Mouse (Mus musculus) testis, postnatal 10 days (tissue): ENCODE measurements around the gene Gm4869.
A peak's percentile ranks its signal among the peaks of the same experiment; 100 is the strongest.
"Not testable (repeated sequence)": the region's sequence is repeated elsewhere in the genome, so short reads cannot be mapped to it uniquely, and the experiment has no call there.

ENCODE experiments used
- DNase-seq: peaks from one replicate; pipeline ENCODE4 v3.0.0; 2021; ENCODE audit warnings: low spot score

Gm4869 gene

GRCm38 (mm10) chr5:140445345-140445744 lies at the start of gene Gm4869:
Gm4869 (plus strand) TSS chr5:140445645.
- no peak for DNase-seq

GRCm38 (mm10) chr5:140396166-140396940 lies 49.1 kb upstream of the Gm4869 start:
- DNase-seq = peak; percentile 60

GRCm38 (mm10) chr5:140402640-140403270 lies 42.7 kb upstream of the Gm4869 start:
- no peak for DNase-seq

- DNase-seq = no peak
These were observed 40.3 kb upstream of the Gm4869 start for GRCm38 (mm10) chr5:140405126-140405525.

- no peak for DNase-seq
These were observed 38.8 kb upstream of the Gm4869 start for GRCm38 (mm10) chr5:140406666-140407065.

- no peak for DNase-seq
These were observed 36.6 kb upstream of the Gm4869 start for GRCm38 (mm10) chr5:140408801-140409200.

GRCm38 (mm10) chr5:140411339-140411738 lies 34.1 kb upstream of the Gm4869 start:
- DNase-seq = peak; percentile 80

GRCm38 (mm10) chr5:140414647-140415046 lies 30.8 kb upstream of the Gm4869 start:
- DNase-seq = no peak

- DNase-seq = no peak
These were observed 27.3 kb upstream of the Gm4869 start for GRCm38 (mm10) chr5:140418106-140418488.

- DNase-seq = peak; percentile 91
These were observed 26.7 kb upstream of the Gm4869 start, which contains the start of gene Eif3b for GRCm38 (mm10) chr5:140418489-140419441. Eif3b (plus strand) TSS chr5:140419328.

GRCm38 (mm10) chr5:140419442-140420080 lies 25.9 kb upstream of the Gm4869 start:
- DNase-seq = no peak

- no peak for DNase-seq
These were observed 24.8 kb upstream of the Gm4869 start for GRCm38 (mm10) chr5:140420616-140421015.

- DNase-seq = no peak
These were observed 20.2 kb upstream of the Gm4869 start for GRCm38 (mm10) chr5:140425016-140425783.

GRCm38 (mm10) chr5:140439117-140439516 lies 6.3 kb upstream of the Gm4869 start:
- not testable (repeated sequence) for DNase-seq

GRCm38 (mm10) chr5:140441406-140441805 lies 4.0 kb upstream of the Gm4869 start:
- no peak for DNase-seq

- DNase-seq = no peak
These were observed 1.4 kb upstream of the Gm4869 start for GRCm38 (mm10) chr5:140444012-140444411.

- no peak for DNase-seq
These were observed 609 bp downstream of the Gm4869 start for GRCm38 (mm10) chr5:140446054-140446453.

GRCm38 (mm10) chr5:140454488-140454887 lies 9.0 kb downstream of the Gm4869 start:
- DNase-seq = no peak

- DNase-seq = no peak
These were observed 10.0 kb downstream of the Gm4869 start for GRCm38 (mm10) chr5:140455466-140455865.

GRCm38 (mm10) chr5:140461476-140461875 lies 16.0 kb downstream of the Gm4869 start:
- no peak for DNase-seq

GRCm38 (mm10) chr5:140463151-140463550 lies 17.7 kb downstream of the Gm4869 start:
- not testable (repeated sequence) for DNase-seq
